Mouse (Mus musculus) testis, adult 2 months (tissue): ENCODE data around the gene Tmem246. TPM values are rescaled to one million over a fixed set of nuclear protein-coding genes. Genes with fewer than 3 reads are reported as not detected.

ENCODE experiments used
- H3K27ac ChIP-seq: fragments of 200-500 bp; 2 replicates; pipeline ENCODE4 v1.5.1; 2012; ENCODE audit warnings: low read depth, low read length; ENCODE audit not compliant: control insufficient read depth, insufficient read depth
- H3K27me3 ChIP-seq: fragments of 200-500 bp; 2 replicates; pipeline ENCODE4 v1.6.1; 2012; ENCODE audit warnings: mild to moderate bottlenecking, low read length, moderate library complexity; ENCODE audit not compliant: control insufficient read depth, insufficient read depth
- H3K36me3 ChIP-seq: fragments of 200-500 bp; 2 replicates; pipeline ENCODE4 v1.6.1; 2012; ENCODE audit warnings: mild to moderate bottlenecking, low read length; ENCODE audit not compliant: control insufficient read depth, insufficient read depth
- H3K4me1 ChIP-seq: fragments of 200-500 bp; 2 replicates; pipeline ENCODE4 v1.6.1; 2012; ENCODE audit warnings: low read length; ENCODE audit not compliant: control insufficient read depth, insufficient read depth
- H3K4me3 ChIP-seq: fragments of 200-500 bp; 2 replicates; pipeline ENCODE4 v1.5.1; 2012; ENCODE audit warnings: low read depth, mild to moderate bottlenecking, low read length, moderate library complexity, mixed read lengths; ENCODE audit not compliant: control insufficient read depth
- CTCF ChIP-seq: fragments of 200-500 bp; IDR thresholded peaks from 2 replicates; pipeline ENCODE4 v1.5.1; 2012; ENCODE audit warnings: low read depth, mild to moderate bottlenecking, inconsistent platforms, low read length, moderate library complexity; ENCODE audit not compliant: control insufficient read depth, insufficient read depth, insufficient replicate concordance
- POLR2A ChIP-seq: fragments of 200-500 bp; IDR thresholded peaks from 2 replicates; pipeline ENCODE4 v1.6.1; 2012; ENCODE audit warnings: low read depth, mild to moderate bottlenecking, inconsistent platforms, low read length, moderate library complexity; ENCODE audit not compliant: control insufficient read depth
- polyA plus RNA-seq: library from polyadenylated mRNA; depleted of rRNA; stranded (reverse); fragments of >200 nt; gene quantifications from 2 replicates; pipeline ENCODE4 v1.2.3, GENCODE M21; 2012

Tmem246 gene
- polyA plus RNA-seq, 1 experiment = 104 TPM

DNA sequence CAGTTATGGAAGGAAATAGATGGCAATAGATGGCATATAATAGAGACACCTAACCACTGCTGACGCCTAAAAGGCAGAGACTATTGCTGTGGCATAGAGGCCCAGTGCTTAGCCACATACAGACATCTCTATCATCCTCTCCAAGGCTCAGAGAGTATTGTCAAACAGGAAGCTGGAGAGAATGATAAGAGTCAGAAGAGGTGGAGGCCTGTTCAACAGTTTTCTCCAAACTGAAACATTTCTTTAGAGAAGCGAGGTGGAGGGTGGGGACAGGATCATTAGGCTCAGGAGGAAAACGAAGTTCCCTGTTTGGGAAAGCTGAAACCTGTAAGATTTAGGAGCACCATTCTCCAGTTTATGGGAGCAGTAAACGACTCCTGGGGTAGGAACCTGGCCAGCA is 16.4 kb downstream of the Tmem246 start:
- Histone ChIP-seq H3K27me3 (no peaks in the 10 kb centered on the region), H3K36me3 (no peaks in the 10 kb centered on the region), H3K27ac (no peak overlapping the region), H3K4me3 (no peak overlapping the region), H3K4me1 (peaks cover 2% of the 10 kb centered on the region; the same call in 1 of the 2 replicates)
- TF ChIP-seq POLR2A (no peak), CTCF (no peak)

DNA sequence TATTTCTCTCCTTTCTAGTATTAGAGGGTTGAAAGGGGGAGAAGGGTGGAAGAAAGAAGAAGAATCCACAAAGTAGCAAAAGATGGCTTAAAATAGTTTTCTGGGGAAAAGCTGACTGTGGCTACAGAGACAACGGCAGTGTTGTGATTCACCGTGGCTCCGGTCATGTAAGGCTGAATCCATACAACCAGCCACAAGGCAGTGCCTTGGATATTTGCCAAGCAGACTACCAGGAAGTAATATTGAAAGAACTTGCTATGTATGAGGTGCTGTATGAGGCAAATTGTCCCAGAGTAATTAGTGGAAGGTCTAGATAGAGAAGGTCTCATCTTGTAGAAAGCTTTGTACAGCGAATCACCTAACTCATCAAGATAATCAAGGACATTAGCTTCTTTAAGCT is 25.5 kb downstream of the Tmem246 start:
- Histone ChIP-seq H3K4me1 (no peaks in the 10 kb centered on the region), H3K27me3 (no peaks in the 10 kb centered on the region), H3K36me3 (no peaks in the 10 kb centered on the region), H3K27ac (no peak overlapping the region), H3K4me3 (no peak overlapping the region)
- no peak for TF ChIP-seq CTCF
- no peak for TF ChIP-seq POLR2A

DNA sequence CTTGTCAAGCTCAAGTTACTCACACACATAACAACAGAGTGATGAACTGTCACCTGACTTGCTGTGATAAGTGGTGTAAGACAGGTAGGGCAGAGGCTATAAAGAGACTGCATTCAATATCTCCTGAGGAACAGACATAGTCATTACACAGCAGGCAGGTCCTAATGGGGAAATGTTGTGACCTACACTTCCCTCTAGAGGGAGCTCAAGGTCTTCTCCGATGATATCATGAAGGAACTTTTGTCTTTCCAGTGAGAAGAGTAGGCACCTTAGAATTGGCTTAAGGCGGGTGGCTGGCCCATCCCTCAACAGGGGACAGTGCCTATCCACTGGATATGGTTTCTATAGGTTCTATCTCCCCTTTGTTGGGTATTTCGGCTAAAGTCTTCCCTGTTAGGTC is 30.1 kb downstream of the Tmem246 start:
- Histone ChIP-seq H3K4me1 (no peaks in the 10 kb centered on the region), H3K36me3 (no peaks in the 10 kb centered on the region), H3K27ac (no peak overlapping the region), H3K4me3 (no peak overlapping the region), H3K27me3 (no peaks in the 10 kb centered on the region)
- no peak for TF ChIP-seq POLR2A
- TF ChIP-seq CTCF = peak; percentile 24; the same call in 1 of the 2 replicates

DNA sequence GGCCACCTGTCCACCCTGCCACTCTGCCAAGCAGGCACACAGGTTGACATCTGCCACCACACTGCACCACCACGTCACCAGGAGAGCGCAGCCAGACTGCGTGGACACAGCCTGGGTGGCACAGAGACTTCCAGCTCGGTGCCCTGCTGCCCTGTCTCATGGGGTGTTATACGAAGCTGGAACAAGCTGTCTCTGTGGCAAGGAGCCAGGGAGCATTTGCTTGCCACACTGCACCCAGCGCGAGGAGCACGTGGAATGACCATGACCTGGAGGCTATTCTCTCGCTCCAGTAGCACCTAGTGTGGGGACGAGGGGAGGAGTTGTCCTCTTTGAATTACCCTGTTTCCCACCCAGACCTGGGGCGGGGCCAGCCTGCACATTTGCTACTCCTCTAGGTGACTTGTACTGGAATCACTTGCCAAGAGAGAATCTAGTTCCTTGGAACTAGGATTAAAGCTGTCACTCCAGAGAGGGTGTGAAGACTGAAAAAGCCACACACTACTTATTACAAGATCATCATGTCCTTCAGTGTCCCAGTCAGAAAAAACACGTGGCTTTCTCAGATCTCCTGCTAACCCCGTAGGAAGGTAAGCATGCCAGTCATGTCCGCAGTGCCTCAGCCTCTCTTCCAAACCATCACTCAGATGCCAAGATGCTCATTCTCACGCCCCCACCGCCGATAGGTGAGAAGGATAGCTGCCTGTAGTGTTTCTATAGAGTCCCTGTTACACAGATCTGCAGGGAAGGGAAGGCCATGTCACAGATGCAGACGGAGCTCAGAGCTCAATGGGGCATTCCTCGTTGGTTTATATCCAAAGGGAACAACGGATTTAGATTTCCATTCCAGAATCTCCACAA is 37.5 kb downstream of the Tmem246 start:
- Histone ChIP-seq H3K4me1 (0 out of 2 replicates have a peak, but pooled peaks cover 3% of the 10 kb centered on the region), H3K36me3 (no peaks in the 10 kb centered on the region), H3K27me3 (no peaks in the 10 kb centered on the region), H3K27ac (no peak overlapping the region), H3K4me3 (no peak overlapping the region)
- TF ChIP-seq POLR2A (no peak), CTCF (no peak)

DNA sequence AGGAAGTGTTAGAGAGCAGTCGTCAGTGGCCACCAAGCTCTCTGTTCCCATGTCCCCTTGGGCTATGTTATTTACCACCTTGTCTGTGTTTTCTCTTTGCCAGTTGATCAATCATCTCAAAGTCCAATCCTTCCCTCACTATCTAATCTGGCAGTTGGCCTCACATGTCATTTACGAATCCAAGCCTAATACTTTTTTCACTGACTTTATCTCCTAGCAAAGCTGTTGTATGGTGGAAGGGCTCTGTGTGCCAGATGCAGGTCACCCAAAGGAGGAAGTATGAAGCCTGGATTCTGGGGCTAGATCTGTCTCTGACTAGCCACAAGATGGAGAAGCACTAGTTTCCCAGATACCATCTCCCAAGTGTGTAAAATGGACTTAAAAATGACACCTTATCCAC is 39.5 kb downstream of the Tmem246 start:
- Histone ChIP-seq H3K4me1 (0 out of 2 replicates have a peak, but pooled peaks cover 3% of the 10 kb centered on the region), H3K4me3 (no peak overlapping the region), H3K27ac (no peak overlapping the region), H3K27me3 (no peaks in the 10 kb centered on the region), H3K36me3 (no peaks in the 10 kb centered on the region)
- no peak for TF ChIP-seq POLR2A
- no peak for TF ChIP-seq CTCF

DNA sequence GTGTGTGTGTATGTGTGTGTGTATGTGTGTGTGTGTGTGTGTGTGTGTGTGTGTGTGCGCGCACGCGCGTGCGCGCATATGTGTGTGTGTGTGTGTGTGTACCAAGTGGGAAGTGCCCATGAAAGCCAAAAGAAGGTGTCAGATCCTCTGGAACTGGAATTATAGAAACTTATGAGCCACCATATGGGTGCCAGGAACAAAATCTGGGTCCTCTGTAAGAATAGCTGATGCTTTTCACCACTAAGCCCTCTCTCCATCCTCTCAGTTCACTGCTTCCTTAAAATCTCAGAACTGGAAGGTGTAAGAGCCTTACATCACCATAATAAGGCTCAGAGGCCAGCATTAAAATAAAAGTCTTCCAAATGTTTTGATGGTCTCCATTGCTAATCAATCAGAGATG is 40.3 kb downstream of the Tmem246 start:
- no peak overlapping the region for H3K27ac ChIP-seq
- no peak for TF ChIP-seq POLR2A
- no peak for TF ChIP-seq CTCF
- no peaks in the 10 kb centered on the region for H3K27me3 ChIP-seq
- no peaks in the 10 kb centered on the region for H3K36me3 ChIP-seq
- no peak overlapping the region for H3K4me3 ChIP-seq
- 0 out of 2 replicates have a peak, but pooled peaks cover 3% of the 10 kb centered on the region for H3K4me1 ChIP-seq

DNA sequence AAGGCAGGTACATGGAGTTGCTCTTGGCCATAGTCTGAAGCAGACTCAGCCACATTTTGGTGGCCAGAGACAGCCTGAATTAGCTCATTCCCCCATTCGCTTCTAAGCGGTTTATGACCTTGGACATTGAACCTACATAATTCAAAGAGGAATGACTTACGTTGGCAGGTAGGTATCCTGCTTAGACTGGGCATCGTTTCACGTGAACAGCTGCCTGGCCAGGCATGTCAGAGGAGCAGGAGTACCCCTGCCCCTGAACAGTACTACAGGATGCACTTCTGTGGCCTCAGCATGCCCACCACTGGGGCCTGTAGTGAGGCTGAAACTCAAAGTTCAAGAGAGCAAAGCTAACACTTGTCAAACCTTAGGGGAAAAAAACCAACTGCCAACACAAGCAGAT is 44.3 kb downstream of the Tmem246 start:
- Histone ChIP-seq H3K4me1 (no peaks in the 10 kb centered on the region), H3K27me3 (no peaks in the 10 kb centered on the region), H3K4me3 (no peak overlapping the region), H3K27ac (no peak overlapping the region), H3K36me3 (no peaks in the 10 kb centered on the region)
- no peak for TF ChIP-seq CTCF
- TF ChIP-seq POLR2A = no peak
